In the genomic region with DNA sequence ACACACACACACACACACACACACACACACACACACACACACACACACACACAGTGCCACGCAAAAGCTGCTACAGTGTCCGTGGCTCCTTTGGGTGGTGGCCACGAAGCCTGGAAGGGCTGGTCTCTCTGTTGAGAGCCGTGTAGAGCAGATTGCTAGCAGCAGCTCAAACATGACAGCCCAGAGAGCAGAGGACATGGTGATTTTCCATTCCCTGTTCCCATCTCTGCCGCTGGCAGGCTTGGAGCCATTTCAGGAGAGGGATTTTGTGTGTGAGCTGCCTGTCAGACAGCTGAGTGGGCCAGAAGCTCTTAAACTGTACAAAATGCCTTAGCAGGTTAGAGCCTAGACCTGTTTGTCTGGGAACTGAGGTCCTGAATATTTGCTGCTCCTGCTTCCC, we compare ENCODE assay signal across 11 mouse cellular contexts. TPM values are rescaled to one million over a fixed set of nuclear protein-coding genes. Genes with fewer than 3 reads are reported as not detected.
DNase-seq lines count a peak whose midpoint lies in the region; ATAC-seq and TF ChIP-seq lines count a peak whose summit lies in the region.
"Had no signal": no experiment of that assay in that cellular context is flagged by ENCODE, and none has a peak within 500 bp of the region (broad histone marks: within the 10 kb centered on the region; RNA-seq: fewer than 3 reads in every experiment).

No protein-coding gene starts in this region.

- H3K4me2 ChIP-seq in hindbrain, embryonic 16.5 days (ENCODE audit: low read length): no peak overlapping the region
- no peak overlapping the region for H3K4me2 ChIP-seq in stomach, embryonic 14.5 days (replicated peaks; ENCODE audit: low read depth, low read length)
- H3K4me2 ChIP-seq in stomach, postnatal 0 days (replicated peaks; ENCODE audit: low read depth): no peak overlapping the region
- no peak overlapping the region for H3K4me2 ChIP-seq in stomach, embryonic 16.5 days (ENCODE audit: low read depth, low read length)

- ATAC-seq in hindbrain, embryonic 16.5 days: no peak
- no peak for ATAC-seq in stomach, embryonic 14.5 days (ENCODE audit: insufficient number of reproducible peaks, insufficient read depth, low FRiP score, low read depth)
- ATAC-seq in stomach, postnatal 0 days (ENCODE audit: low FRiP score, low TSS enrichment): no peak
- ATAC-seq in stomach, embryonic 16.5 days (ENCODE audit: insufficient read depth, low FRiP score): no peak

- no peak overlapping the region for H3K4me3 ChIP-seq in cerebellum, adult 2 months (replicated peaks; ENCODE audit: insufficient read depth, low read depth, low read length)
- no peak overlapping the region for H3K4me3 ChIP-seq in hindbrain, embryonic 10.5 days
- H3K4me3 ChIP-seq in hindbrain, embryonic 16.5 days (ENCODE audit: low read length): no peak overlapping the region
- no peak overlapping the region for H3K4me3 ChIP-seq in stomach, embryonic 14.5 days (ENCODE audit: low read depth, low read length)
- no peak overlapping the region for H3K4me3 ChIP-seq in stomach, postnatal 0 days (ENCODE audit: low read depth, low read length)
- no peak overlapping the region for H3K4me3 ChIP-seq in stomach, embryonic 16.5 days (replicated peaks; ENCODE audit: low read length)

- no peak for TF ChIP-seq EP300 in stomach, postnatal 0 days (optimal IDR thresholded peaks at IDR 0.05)

- H3K27me3 ChIP-seq in cerebellum, adult 2 months (ENCODE audit: control insufficient read depth, insufficient read depth, low read length): no peaks in the 10 kb centered on the region
- H3K27me3 ChIP-seq in hindbrain, embryonic 10.5 days (ENCODE audit: insufficient read depth, poor library complexity, severe bottlenecking): no peaks in the 10 kb centered on the region
- H3K27me3 ChIP-seq in hindbrain, embryonic 16.5 days (replicated peaks; ENCODE audit: control insufficient read depth, insufficient read depth, low read length): no peaks in the 10 kb centered on the region
- no peaks in the 10 kb centered on the region for H3K27me3 ChIP-seq in stomach, embryonic 14.5 days (ENCODE audit: control insufficient read depth, insufficient read depth, low read length)
- no peaks in the 10 kb centered on the region for H3K27me3 ChIP-seq in stomach, postnatal 0 days (ENCODE audit: control insufficient read depth, insufficient read depth, low read length)
- H3K27me3 ChIP-seq in stomach, embryonic 16.5 days (ENCODE audit: control insufficient read depth, insufficient read depth, low read length): no peaks in the 10 kb centered on the region

- H3K4me1 ChIP-seq in cerebellum, adult 2 months (ENCODE audit: control insufficient read depth, insufficient read depth, low read length): peaks cover 42% of the 10 kb centered on the region
- H3K4me1 ChIP-seq in hindbrain, embryonic 10.5 days (replicated peaks): peaks cover 70% of the 10 kb centered on the region
- H3K4me1 ChIP-seq in hindbrain, embryonic 16.5 days (ENCODE audit: control insufficient read depth, insufficient read depth, low read depth, low read length): peaks cover 9% of the 10 kb centered on the region
- peaks cover 19% of the 10 kb centered on the region for H3K4me1 ChIP-seq in stomach, embryonic 14.5 days (ENCODE audit: control insufficient read depth, insufficient read depth, low read length)
- H3K4me1 ChIP-seq in stomach, postnatal 0 days (replicated peaks; ENCODE audit: control insufficient read depth, insufficient read depth): no peaks in the 10 kb centered on the region
- peaks cover 13% of the 10 kb centered on the region for H3K4me1 ChIP-seq in stomach, embryonic 16.5 days (ENCODE audit: control insufficient read depth, insufficient read depth, low read length)

- TF ChIP-seq POLR2A in cerebellum, adult 2 months (IDR thresholded peaks at IDR 0.05; ENCODE audit: borderline replicate concordance, insufficient read depth, low read length): no peak

- H3K9me3 ChIP-seq in hindbrain, embryonic 10.5 days: no peaks in the 10 kb centered on the region
- no peaks in the 10 kb centered on the region for H3K9me3 ChIP-seq in hindbrain, embryonic 16.5 days (ENCODE audit: control insufficient read depth, low read length)
- H3K9me3 ChIP-seq in stomach, embryonic 14.5 days (ENCODE audit: control insufficient read depth, low read depth, low read length): no peaks in the 10 kb centered on the region
- H3K9me3 ChIP-seq in stomach, postnatal 0 days (ENCODE audit: control insufficient read depth, low read length): no peaks in the 10 kb centered on the region
- H3K9me3 ChIP-seq in stomach, embryonic 16.5 days (replicated peaks; ENCODE audit: control insufficient read depth, low read length): no peaks in the 10 kb centered on the region

- no peak for TF ChIP-seq CTCF in cerebellum, adult 2 months (IDR thresholded peaks at IDR 0.05; ENCODE audit: borderline replicate concordance, insufficient read depth, low read depth, low read length)
- TF ChIP-seq CTCF in stomach, postnatal 0 days (IDR thresholded peaks at IDR 0.05; ENCODE audit: low read depth): no peak

- peak; percentile 52 to 59 for DNase-seq in cerebellum, adult 2 months
- DNase-seq in cerebellum, adult 11 months: no peak
- no peak for DNase-seq in hindbrain, embryonic 10.5 days (ENCODE audit: low spot score)
- DNase-seq in stomach, postnatal 0 days (ENCODE audit: low spot score): no peak
- no peak for DNase-seq in spleen, adult 18-20 months
- DNase-seq: adrenal gland, postnatal 25 days; gastrocnemius, postnatal 14 days; liver had no signal

- H3K9ac ChIP-seq in hindbrain, embryonic 16.5 days (ENCODE audit: low read depth, low read length): no peak overlapping the region
- no peak overlapping the region for H3K9ac ChIP-seq in stomach, embryonic 14.5 days (replicated peaks; ENCODE audit: low read depth, low read length)
- no peak overlapping the region for H3K9ac ChIP-seq in stomach, postnatal 0 days (ENCODE audit: low read length)
- H3K9ac ChIP-seq in stomach, embryonic 16.5 days (ENCODE audit: low read length): no peak overlapping the region

- peak overlapping the region; percentile 49 for H3K27ac ChIP-seq in cerebellum, adult 2 months (ENCODE audit: insufficient read depth, low read length)
- peak overlapping the region; percentile 82 for H3K27ac ChIP-seq in hindbrain, embryonic 10.5 days
- no peak overlapping the region for H3K27ac ChIP-seq in hindbrain, embryonic 16.5 days (ENCODE audit: low read depth, low read length)
- H3K27ac ChIP-seq in stomach, embryonic 14.5 days (ENCODE audit: low read length): peak overlapping the region; percentile 4; the same call in 1 of the 2 replicates
- H3K27ac ChIP-seq in stomach, postnatal 0 days (replicated peaks): no peak overlapping the region
- 0 out of 2 replicates have a peak overlapping the region, but pooled peaks have one; percentile 34 for H3K27ac ChIP-seq in stomach, embryonic 16.5 days (ENCODE audit: low read length)

- 11% methylated on average over 5 of the region's 5 CpGs for WGBS in cerebellum, adult 2 months
- WGBS in hindbrain, embryonic 10.5 days: 79% methylated on average over 5 of the region's 5 CpGs
- 51% methylated on average over 5 of the region's 5 CpGs for WGBS in hindbrain, embryonic 16.5 days
- WGBS in stomach, embryonic 14.5 days: 49% methylated on average over 5 of the region's 5 CpGs
- 51% methylated on average over 5 of the region's 5 CpGs for WGBS in stomach, postnatal 0 days
- 61% methylated on average over 5 of the region's 5 CpGs for WGBS in stomach, embryonic 16.5 days

- H3K36me3 ChIP-seq in hindbrain, embryonic 10.5 days: peaks cover 53% of the 10 kb centered on the region
- no peaks in the 10 kb centered on the region for H3K36me3 ChIP-seq in hindbrain, embryonic 16.5 days (ENCODE audit: control insufficient read depth, insufficient read depth, low read length)
- no peaks in the 10 kb centered on the region for H3K36me3 ChIP-seq in stomach, embryonic 14.5 days (ENCODE audit: control insufficient read depth, insufficient read depth, low read length)
- H3K36me3 ChIP-seq in stomach, postnatal 0 days (ENCODE audit: control insufficient read depth, insufficient read depth, low read length): no peaks in the 10 kb centered on the region; the same call in 1 of the 2 replicates
- H3K36me3 ChIP-seq in stomach, embryonic 16.5 days (ENCODE audit: control insufficient read depth, insufficient read depth, low read length): no peaks in the 10 kb centered on the region

RNA-seq across cellular contexts. Expression of gene 4933415A04Rik, which starts 20.1 kb away (rescaled TPM):
- polyA plus RNA-seq in cerebellum, adult 2 months (2012; rRNA removed): 1.5 and 1.6 TPM in 2 replicates
- 10.4 and 12.8 TPM in 2 replicates for polyA plus RNA-seq in hindbrain, embryonic 10.5 days (2016; fragmentation: Nextera tagmentation; extraction: Ambion mirVana)
- 2.2 and 3.3 TPM in 2 replicates for polyA plus RNA-seq in hindbrain, embryonic 16.5 days (2015; fragmentation: Nextera tagmentation; extraction: Ambion mirVana)
- polyA plus RNA-seq in stomach, embryonic 14.5 days (2014; fragmentation: Nextera tagmentation; extraction: Ambion mirVana): 4.1 and 6.2 TPM in 2 replicates
- 2.4 TPM in 2 replicates for polyA plus RNA-seq in stomach, postnatal 0 days (2015; fragmentation: Nextera tagmentation; extraction: Ambion mirVana)
- polyA plus RNA-seq in stomach, embryonic 16.5 days (2015; fragmentation: Nextera tagmentation; extraction: Ambion mirVana): 3.4 and 3.5 TPM in 2 replicates

RNA-seq across cellular contexts. Expression of gene Fabp6, which starts 34.6 kb away (rescaled TPM):
- not detected in 2 replicates for polyA plus RNA-seq in cerebellum, adult 2 months (2012; rRNA removed)
- polyA plus RNA-seq in hindbrain, embryonic 10.5 days (2016; fragmentation: Nextera tagmentation; extraction: Ambion mirVana): not detected in 2 replicates
- polyA plus RNA-seq in hindbrain, embryonic 16.5 days (2015; fragmentation: Nextera tagmentation; extraction: Ambion mirVana): not detected in 2 replicates
- polyA plus RNA-seq in stomach, embryonic 14.5 days (2014; fragmentation: Nextera tagmentation; extraction: Ambion mirVana): not detected in 2 replicates
- 5.9 and 7.6 TPM in 2 replicates for polyA plus RNA-seq in stomach, postnatal 0 days (2015; fragmentation: Nextera tagmentation; extraction: Ambion mirVana)
- 3.1 and 3.2 TPM in 2 replicates for polyA plus RNA-seq in stomach, embryonic 16.5 days (2015; fragmentation: Nextera tagmentation; extraction: Ambion mirVana)

RNA-seq across cellular contexts. Expression of gene Ccnjl, which starts 38.1 kb away (rescaled TPM):
- 8.4 and 10.5 TPM in 2 replicates for polyA plus RNA-seq in cerebellum, adult 2 months (2012; rRNA removed)
- polyA plus RNA-seq in hindbrain, embryonic 10.5 days (2016; fragmentation: Nextera tagmentation; extraction: Ambion mirVana): 37.4 and 45.5 TPM in 2 replicates
- polyA plus RNA-seq in hindbrain, embryonic 16.5 days (2015; fragmentation: Nextera tagmentation; extraction: Ambion mirVana): 7.1 and 10.7 TPM in 2 replicates
- polyA plus RNA-seq in stomach, embryonic 14.5 days (2014; fragmentation: Nextera tagmentation; extraction: Ambion mirVana): 18.1 and 20.0 TPM in 2 replicates
- 5.2 and 5.5 TPM in 2 replicates for polyA plus RNA-seq in stomach, postnatal 0 days (2015; fragmentation: Nextera tagmentation; extraction: Ambion mirVana)
- 9.9 and 11.0 TPM in 2 replicates for polyA plus RNA-seq in stomach, embryonic 16.5 days (2015; fragmentation: Nextera tagmentation; extraction: Ambion mirVana)

Comparison
In these comparisons a context has a peak if more than half of its experiments do, and no peak if none do; other contexts are left out.
1. DNase-seq: peak in cerebellum, adult 2 months (2 of 2); none in cerebellum, adult 11 months (single experiment), hindbrain, embryonic 10.5 days (single experiment), stomach, postnatal 0 days (single experiment) and spleen, adult 18-20 months (0 of 2).
2. H3K27ac ChIP-seq: peak in cerebellum, adult 2 months (single experiment), hindbrain, embryonic 10.5 days (single experiment), stomach, embryonic 14.5 days (single experiment) and stomach, embryonic 16.5 days (single experiment); none in hindbrain, embryonic 16.5 days (single experiment) and stomach, postnatal 0 days (single experiment).